Mouse (Mus musculus): ENCODE results near the gene Ms4a10. TPM values are rescaled to one million over a fixed set of nuclear protein-coding genes. Genes with fewer than 3 reads are reported as not detected.

The Ms4a10 gene
- polyA plus RNA-seq, 1 experiment from 2014 or later, result not detected

DNA sequence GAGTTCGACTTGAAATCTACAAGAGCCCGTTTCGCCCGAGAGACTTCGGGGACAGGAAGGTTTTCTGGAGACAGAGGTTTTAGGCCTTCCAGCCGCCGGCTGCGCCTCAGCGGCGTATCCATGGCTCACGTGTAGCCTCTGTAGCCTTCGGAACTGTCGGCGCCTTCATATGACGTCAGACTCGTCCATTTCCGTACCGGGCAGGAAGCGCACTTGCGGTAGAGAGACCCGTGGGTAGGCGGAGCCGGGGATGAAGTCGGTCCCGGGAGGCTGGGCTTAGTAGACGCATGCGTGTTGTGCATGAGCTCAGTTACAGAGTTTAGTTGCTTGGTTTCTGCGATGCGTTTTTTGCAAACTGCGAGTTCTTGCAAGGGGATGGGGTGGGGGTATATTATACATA, 25.4 kb downstream of the Ms4a10 start, which contains the start of gene Ccdc86:
Gene Ccdc86, minus strand, starts transcription at position 155 of the 400 bp plus-strand sequence.
- ATAC-seq (ENCODE audit: insufficient read depth, low FRiP score, low TSS enrichment) (peak; percentile 96), DNase-seq (ENCODE audit: low spot score) (peak; percentile 98)
- Histone ChIP-seq H3K4me3 (ENCODE audit: low read depth, low read length) (peak within 1 kb of the TSS; percentile 82), H3K9me3 (ENCODE audit: control insufficient read depth, low read length) (no peaks in the 10 kb centered on the region), H3K27ac (ENCODE audit: low read depth, low read length) (no peak within 1 kb of the TSS), H3K36me3 (ENCODE audit: control insufficient read depth, insufficient read depth, low read length) (peaks cover 2% of the 10 kb centered on the region), H3K4me2 (ENCODE audit: low read depth) (peak within 1 kb of the TSS; percentile 100), H3K9ac (ENCODE audit: low read length) (peak within 1 kb of the TSS; percentile 76), H3K27me3 (ENCODE audit: control insufficient read depth, insufficient read depth, low read length) (no peaks in the 10 kb centered on the region), H3K4me1 (ENCODE audit: control insufficient read depth, insufficient read depth, low read length) (peaks cover 18% of the 10 kb centered on the region)
- WGBS, result 0% methylated on average over 30 of the region's 30 CpGs

DNA sequence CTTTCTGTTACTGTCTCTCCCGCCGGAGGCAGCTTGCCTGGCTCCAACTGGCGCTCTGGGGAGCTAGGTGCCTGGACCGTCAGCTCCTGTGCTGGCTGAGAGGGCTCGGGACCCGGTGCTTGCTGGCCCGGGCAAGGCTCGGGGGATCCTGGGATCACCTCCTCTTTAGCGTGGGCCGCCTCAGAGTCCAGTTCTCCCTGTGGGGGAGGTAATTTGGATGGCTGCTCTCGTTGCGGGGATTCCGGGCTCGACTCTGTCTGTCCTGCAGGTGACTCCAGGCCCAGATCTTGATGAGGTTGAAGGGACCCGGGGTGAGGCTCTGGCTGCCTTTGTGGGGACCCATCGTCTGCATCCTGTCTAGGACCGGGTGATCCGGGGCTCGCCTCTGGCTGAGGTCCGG, 26.1 kb downstream of the Ms4a10 start:
- WGBS, result 2% methylated on average over 20 of the region's 20 CpGs
- Histone ChIP-seq H3K4me3 (ENCODE audit: low read depth, low read length) (peak overlapping the region; percentile 82), H3K9me3 (ENCODE audit: control insufficient read depth, low read length) (no peaks in the 10 kb centered on the region), H3K4me1 (ENCODE audit: control insufficient read depth, insufficient read depth, low read length) (peaks cover 18% of the 10 kb centered on the region), H3K27ac (ENCODE audit: low read depth, low read length) (no peak overlapping the region), H3K4me2 (ENCODE audit: low read depth) (peak overlapping the region; percentile 100), H3K27me3 (ENCODE audit: control insufficient read depth, insufficient read depth, low read length) (no peaks in the 10 kb centered on the region), H3K36me3 (ENCODE audit: control insufficient read depth, insufficient read depth, low read length) (peaks cover 6% of the 10 kb centered on the region), H3K9ac (ENCODE audit: low read length) (peak overlapping the region; percentile 76)
- DNase-seq (ENCODE audit: low spot score) (no peak), ATAC-seq (ENCODE audit: insufficient read depth, low FRiP score, low TSS enrichment) (no peak)

DNA sequence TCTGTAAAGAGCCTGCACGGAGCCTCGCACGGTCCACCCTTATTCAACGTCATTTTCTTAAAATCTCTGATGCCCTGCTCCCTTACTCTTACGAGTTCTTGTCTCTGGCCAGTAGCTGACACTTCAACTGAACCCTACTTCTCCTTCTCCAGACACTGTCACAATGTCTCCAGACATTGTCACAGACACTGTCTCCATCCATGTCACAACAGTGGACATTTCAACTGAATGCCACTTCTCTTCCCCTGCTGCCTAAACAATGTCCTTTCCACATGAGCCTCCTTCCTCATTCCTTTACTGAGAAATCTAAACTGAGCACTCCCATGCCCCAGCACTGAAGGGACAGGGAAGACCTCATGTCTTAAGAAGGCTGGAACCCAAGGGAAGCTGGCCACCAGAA, 27.3 kb downstream of the Ms4a10 start:
- 93% methylated on average over 5 of the region's 5 CpGs for WGBS

DNA sequence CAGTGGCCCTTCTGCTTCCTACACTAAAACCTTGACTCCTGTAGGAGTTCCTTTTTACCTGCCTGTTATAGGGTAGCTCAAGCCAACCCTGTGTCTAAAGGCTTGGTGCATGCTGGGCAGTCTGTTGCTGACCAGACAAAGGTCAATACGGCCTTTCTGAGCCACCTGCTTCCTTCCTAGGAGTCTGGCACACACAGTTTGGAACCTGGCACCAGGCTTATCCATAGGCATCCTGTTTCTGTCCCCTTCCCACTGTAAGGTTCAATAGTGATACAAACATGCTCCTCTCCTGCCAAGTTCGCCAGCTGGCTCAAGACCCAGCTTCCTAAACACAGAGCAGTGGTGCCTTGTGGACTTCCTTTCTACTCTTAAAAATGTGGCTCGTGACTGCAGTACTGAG, 28.0 kb downstream of the Ms4a10 start:
- no peak overlapping the region; the same call in 1 of the 2 replicates for H3K4me2 ChIP-seq (ENCODE audit: low read depth)
- H3K27me3 ChIP-seq (ENCODE audit: control insufficient read depth, insufficient read depth, low read length), result no peaks in the 10 kb centered on the region
- H3K4me1 ChIP-seq (ENCODE audit: control insufficient read depth, insufficient read depth, low read length), result peaks cover 18% of the 10 kb centered on the region
- ATAC-seq (ENCODE audit: insufficient read depth, low FRiP score, low TSS enrichment) (no peak), DNase-seq (ENCODE audit: low spot score) (no peak)
- no peak overlapping the region for H3K9ac ChIP-seq (ENCODE audit: low read length)
- H3K4me3 ChIP-seq (ENCODE audit: low read depth, low read length), result no peak overlapping the region
- H3K36me3 ChIP-seq (ENCODE audit: control insufficient read depth, insufficient read depth, low read length), result peaks cover 11% of the 10 kb centered on the region
- WGBS, result 86% methylated on average over 3 of the region's 3 CpGs
- H3K27ac ChIP-seq (ENCODE audit: low read depth, low read length), result no peak overlapping the region
- no peaks in the 10 kb centered on the region for H3K9me3 ChIP-seq (ENCODE audit: control insufficient read depth, low read length)

More for the DNA sequence above, 27.3 kb downstream of the Ms4a10 start:
- DNase-seq (ENCODE audit: low spot score) (no peak), ATAC-seq (ENCODE audit: insufficient read depth, low FRiP score, low TSS enrichment) (no peak)
- Histone ChIP-seq H3K27me3 (ENCODE audit: control insufficient read depth, insufficient read depth, low read length) (no peaks in the 10 kb centered on the region), H3K4me3 (ENCODE audit: low read depth, low read length) (peak overlapping the region; percentile 82), H3K36me3 (ENCODE audit: control insufficient read depth, insufficient read depth, low read length) (peaks cover 11% of the 10 kb centered on the region), H3K4me1 (ENCODE audit: control insufficient read depth, insufficient read depth, low read length) (peaks cover 18% of the 10 kb centered on the region), H3K27ac (ENCODE audit: low read depth, low read length) (no peak overlapping the region), H3K4me2 (ENCODE audit: low read depth) (peak overlapping the region; percentile 100), H3K9ac (ENCODE audit: low read length) (peak overlapping the region; percentile 76), H3K9me3 (ENCODE audit: control insufficient read depth, low read length) (no peaks in the 10 kb centered on the region)

DNA sequence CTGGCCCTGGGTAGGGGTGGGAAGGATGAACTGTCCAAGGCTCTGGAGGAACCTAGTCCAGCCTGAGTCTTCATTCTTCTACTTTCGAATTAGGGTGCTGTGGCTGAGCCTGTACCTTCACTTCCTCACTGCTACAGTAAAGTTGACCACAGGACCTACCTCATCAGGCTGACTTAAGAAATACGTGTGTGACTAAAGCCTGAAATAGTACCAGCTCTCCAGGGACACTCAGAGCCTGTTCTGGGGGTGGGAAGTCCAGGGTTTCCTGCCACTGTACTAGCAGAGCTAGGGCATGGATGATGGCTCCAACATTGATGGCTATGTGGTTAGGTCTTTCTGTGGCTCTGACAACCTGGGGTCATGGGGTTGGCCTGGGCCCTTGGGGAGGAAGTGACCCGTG, 30.5 kb downstream of the Ms4a10 start:
- DNase-seq (ENCODE audit: low spot score) (no peak), ATAC-seq (ENCODE audit: insufficient read depth, low FRiP score, low TSS enrichment) (no peak)
- Histone ChIP-seq H3K4me3 (ENCODE audit: low read depth, low read length) (no peak overlapping the region), H3K4me2 (ENCODE audit: low read depth) (no peak overlapping the region), H3K27me3 (ENCODE audit: control insufficient read depth, insufficient read depth, low read length) (no peaks in the 10 kb centered on the region), H3K27ac (ENCODE audit: low read depth, low read length) (no peak overlapping the region), H3K36me3 (ENCODE audit: control insufficient read depth, insufficient read depth, low read length) (peaks cover 11% of the 10 kb centered on the region), H3K9me3 (ENCODE audit: control insufficient read depth, low read length) (no peaks in the 10 kb centered on the region), H3K9ac (ENCODE audit: low read length) (no peak overlapping the region), H3K4me1 (ENCODE audit: control insufficient read depth, insufficient read depth, low read length) (peaks cover 18% of the 10 kb centered on the region)
- WGBS, result 83% methylated on average over 3 of the region's 3 CpGs

DNA sequence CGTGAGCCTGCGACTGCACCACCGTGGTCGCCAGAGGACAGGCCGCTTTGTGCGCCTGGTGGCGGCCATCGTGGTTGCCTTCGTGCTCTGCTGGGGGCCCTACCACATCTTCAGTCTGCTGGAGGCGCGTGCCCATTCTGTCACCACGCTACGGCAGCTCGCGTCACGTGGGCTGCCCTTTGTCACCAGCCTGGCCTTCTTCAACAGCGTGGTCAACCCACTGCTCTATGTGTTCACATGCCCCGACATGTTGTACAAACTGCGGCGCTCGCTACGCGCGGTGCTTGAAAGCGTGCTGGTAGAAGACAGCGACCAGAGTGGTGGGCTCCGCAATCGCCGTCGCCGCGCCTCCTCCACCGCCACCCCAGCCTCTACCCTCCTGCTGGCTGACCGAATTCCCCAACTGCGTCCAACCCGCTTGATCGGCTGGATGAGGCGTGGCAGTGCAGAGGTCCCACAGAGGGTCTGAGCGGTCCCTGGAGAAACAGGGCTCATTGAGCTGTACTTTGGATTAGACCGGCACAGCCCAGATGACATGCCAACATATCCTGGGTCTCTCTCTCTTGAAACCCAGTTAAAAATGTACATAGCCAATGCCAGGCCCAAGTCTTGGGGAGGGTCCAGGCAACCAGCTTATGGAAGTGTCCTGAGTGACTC, 33.5 kb downstream of the Ms4a10 start:
- no peaks in the 10 kb centered on the region for H3K9me3 ChIP-seq (ENCODE audit: control insufficient read depth, low read length)
- peaks cover 11% of the 10 kb centered on the region for H3K36me3 ChIP-seq (ENCODE audit: control insufficient read depth, insufficient read depth, low read length)
- peak overlapping the region; percentile 66 for H3K9ac ChIP-seq (ENCODE audit: low read length)
- peak overlapping the region; percentile 50; the same call in 1 of the 2 replicates for H3K27ac ChIP-seq (ENCODE audit: low read depth, low read length)
- H3K27me3 ChIP-seq (ENCODE audit: control insufficient read depth, insufficient read depth, low read length), result no peaks in the 10 kb centered on the region
- 1% methylated on average over 40 of the region's 40 CpGs for WGBS
- H3K4me1 ChIP-seq (ENCODE audit: control insufficient read depth, insufficient read depth, low read length), result no peaks in the 10 kb centered on the region; the same call in 1 of the 2 replicates
- peak overlapping the region; percentile 75 for H3K4me2 ChIP-seq (ENCODE audit: low read depth)
- ATAC-seq (ENCODE audit: insufficient read depth, low FRiP score, low TSS enrichment) (peak; percentile 84), DNase-seq (ENCODE audit: low spot score) (peak; percentile 74)
- H3K4me3 ChIP-seq (ENCODE audit: low read depth, low read length), result peak overlapping the region; percentile 31

DNA sequence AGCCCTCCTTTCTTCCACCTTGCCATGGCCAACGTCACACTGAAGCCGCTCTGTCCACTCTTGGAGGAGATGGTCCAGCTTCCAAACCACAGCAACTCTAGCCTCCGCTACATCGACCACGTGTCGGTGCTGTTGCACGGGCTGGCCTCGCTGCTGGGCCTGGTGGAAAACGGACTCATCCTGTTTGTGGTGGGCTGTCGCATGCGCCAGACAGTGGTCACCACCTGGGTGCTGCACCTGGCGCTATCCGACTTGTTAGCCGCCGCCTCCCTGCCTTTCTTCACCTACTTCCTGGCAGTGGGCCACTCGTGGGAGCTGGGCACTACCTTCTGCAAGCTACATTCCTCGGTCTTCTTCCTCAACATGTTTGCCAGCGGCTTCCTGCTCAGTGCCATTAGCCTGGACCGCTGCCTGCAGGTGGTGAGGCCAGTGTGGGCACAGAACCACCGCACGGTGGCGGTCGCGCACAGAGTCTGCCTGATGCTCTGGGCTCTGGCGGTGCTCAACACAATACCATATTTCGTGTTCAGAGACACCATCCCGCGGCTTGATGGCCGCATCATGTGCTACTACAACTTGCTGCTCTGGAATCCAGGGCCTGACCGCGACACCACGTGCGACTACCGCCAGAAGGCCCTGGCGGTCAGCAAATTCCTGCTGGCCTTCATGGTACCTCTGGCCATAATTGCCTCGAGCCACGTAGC, 34.2 kb downstream of the Ms4a10 start:
- Histone ChIP-seq H3K27ac (ENCODE audit: low read depth, low read length) (peak overlapping the region; percentile 50; the same call in 1 of the 2 replicates), H3K4me1 (ENCODE audit: control insufficient read depth, insufficient read depth, low read length) (no peaks in the 10 kb centered on the region; the same call in 1 of the 2 replicates), H3K4me2 (ENCODE audit: low read depth) (peak overlapping the region; percentile 75), H3K9me3 (ENCODE audit: control insufficient read depth, low read length) (no peaks in the 10 kb centered on the region), H3K4me3 (ENCODE audit: low read depth, low read length) (peak overlapping the region; percentile 31), H3K27me3 (ENCODE audit: control insufficient read depth, insufficient read depth, low read length) (no peaks in the 10 kb centered on the region), H3K36me3 (ENCODE audit: control insufficient read depth, insufficient read depth, low read length) (peaks cover 10% of the 10 kb centered on the region), H3K9ac (ENCODE audit: low read length) (peak overlapping the region; percentile 66)
- DNase-seq (ENCODE audit: low spot score), result peak; percentile 90
- peak; percentile 96 for ATAC-seq (ENCODE audit: insufficient read depth, low FRiP score, low TSS enrichment)
- 17% methylated on average over 37 of the region's 37 CpGs for WGBS

DNA sequence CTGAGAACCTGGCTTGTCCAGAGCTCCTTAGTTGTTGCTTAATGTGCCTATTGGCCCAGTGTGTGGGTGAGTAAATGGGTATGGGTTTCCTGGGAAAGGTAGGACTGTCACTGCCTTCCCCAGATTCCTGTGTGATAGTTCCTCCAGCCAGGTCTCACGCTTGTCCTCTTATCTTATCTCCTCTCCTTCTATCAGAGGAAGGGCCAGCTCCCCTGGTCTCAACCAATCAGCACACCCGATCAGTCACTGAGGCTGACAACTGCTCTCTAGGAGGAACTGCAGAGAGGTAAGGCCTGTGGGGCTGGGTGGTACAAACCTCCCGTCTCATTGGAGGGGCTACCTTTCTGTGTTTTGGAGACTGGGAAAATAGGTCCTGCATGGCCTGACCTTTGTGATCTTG, 35.7 kb downstream of the Ms4a10 start:
- Histone ChIP-seq H3K4me1 (ENCODE audit: control insufficient read depth, insufficient read depth, low read length) (no peaks in the 10 kb centered on the region; the same call in 1 of the 2 replicates), H3K27me3 (ENCODE audit: control insufficient read depth, insufficient read depth, low read length) (no peaks in the 10 kb centered on the region), H3K9me3 (ENCODE audit: control insufficient read depth, low read length) (no peaks in the 10 kb centered on the region), H3K9ac (ENCODE audit: low read length) (no peak overlapping the region), H3K4me3 (ENCODE audit: low read depth, low read length) (no peak overlapping the region), H3K27ac (ENCODE audit: low read depth, low read length) (no peak overlapping the region), H3K36me3 (ENCODE audit: control insufficient read depth, insufficient read depth, low read length) (peaks cover 8% of the 10 kb centered on the region), H3K4me2 (ENCODE audit: low read depth) (no peak overlapping the region)
- no peak for DNase-seq (ENCODE audit: low spot score)
- 58% methylated on average over 3 of the region's 3 CpGs for WGBS
- ATAC-seq (ENCODE audit: insufficient read depth, low FRiP score, low TSS enrichment), result no peak

Data from neural tube, embryonic 11.5 days (tissue).